Mouse (Mus musculus) urinary bladder, adult 18-20 months (tissue): ENCODE results near the gene Nktr.

ENCODE experiments used
- DNase-seq, 2 experiments: peaks; one replicate each; pipeline ENCODE4 v3.0.0; 2022; ENCODE audit warnings: low spot score in 2 of 2, mixed read lengths in 2 of 2

Nktr gene

DNA sequence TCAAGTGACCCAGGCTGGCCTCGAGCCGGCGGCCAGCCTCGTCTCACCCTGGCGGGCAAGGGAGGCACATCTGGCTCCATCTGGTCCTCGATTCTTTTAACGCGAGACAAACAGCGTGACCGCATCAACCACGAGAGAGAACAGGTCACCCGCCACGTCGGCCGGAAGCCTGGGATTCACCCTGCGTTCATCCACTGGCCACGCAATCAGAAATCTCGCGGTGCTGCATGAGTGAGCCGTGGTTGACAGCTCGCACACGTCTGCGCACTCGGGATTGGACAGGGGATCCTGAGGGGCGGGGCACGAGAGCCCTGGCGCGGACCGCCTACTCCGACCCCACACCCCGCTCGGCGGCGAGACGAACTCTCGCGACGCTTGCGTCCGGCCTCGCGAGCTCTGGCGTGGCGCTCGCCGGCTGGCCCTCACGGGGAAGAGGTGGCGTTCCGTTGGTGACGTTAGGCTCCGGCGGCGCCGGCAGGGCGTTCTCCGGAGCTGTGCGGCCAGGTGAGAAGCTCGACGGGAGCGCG, at the start of gene Nktr:
Gene Nktr, plus strand, starts transcription at position 378 of the 527 bp plus-strand sequence.
- peak; percentile 90 to 97 for DNase-seq

DNA sequence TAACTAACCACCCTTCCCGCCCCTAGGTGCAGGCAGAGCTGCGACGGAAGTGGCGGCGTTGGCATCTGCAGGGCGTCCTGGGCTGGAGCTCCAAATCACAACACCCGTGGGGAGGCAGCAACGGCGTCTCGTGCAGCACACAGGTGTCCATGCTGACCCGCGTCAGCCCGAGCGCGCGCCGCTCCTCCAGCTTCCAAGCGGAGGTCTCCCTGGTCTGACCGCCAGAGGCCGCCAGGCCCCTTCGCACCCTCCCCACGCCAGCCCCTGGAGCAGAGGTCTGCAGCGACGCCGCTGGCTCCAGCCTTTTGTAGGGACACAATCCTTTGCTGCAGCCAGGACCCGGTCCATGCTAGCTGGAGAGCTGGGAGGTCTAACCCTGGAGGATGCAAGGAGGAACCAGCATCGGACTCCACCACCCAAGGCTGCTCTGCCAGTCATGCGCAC, 49.6 kb upstream of the Nktr start:
- peak; percentile 30 to 52 for DNase-seq

DNA sequence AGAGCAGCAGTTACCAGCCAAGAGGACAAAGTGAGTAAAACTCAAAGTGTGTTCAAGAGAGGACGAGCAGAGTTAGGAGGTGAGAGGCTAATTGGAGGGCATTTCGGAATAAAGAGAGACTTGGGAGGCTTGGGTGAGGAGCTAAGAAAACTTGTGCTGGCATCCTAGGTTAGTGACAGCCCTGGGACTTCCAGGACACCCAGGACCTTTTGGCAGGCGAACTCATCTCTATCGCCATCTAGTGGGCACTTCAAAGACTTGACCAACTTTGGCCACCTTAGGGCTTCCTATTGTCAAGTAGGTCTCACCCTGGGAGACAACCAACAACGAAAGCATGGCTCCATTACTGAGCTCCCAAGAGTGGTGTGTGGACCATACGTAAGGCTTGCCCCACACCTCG, 47.7 kb upstream of the Nktr start:
- DNase-seq = peak in 1 of 2 experiments; percentile 22

DNA sequence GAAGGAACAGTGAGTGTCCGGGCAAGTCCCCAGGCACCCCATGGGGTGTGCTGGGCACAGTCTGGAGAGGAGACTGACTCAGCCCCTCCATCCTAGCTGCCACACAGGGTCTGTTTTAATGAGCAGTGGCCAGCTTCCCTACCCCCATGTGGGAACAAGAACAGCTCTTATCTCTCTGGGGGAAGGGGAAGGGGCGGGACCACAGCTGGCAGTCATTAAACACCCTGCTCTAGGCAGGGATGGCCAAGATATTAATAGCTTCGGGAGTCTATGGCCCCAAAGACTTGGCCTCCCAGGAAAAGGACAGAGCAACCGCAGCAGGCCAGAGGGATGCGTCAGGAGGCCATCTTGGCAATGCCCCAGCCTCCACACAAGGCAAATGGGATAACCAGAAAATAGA, 46.7 kb upstream of the Nktr start:
- no peak for DNase-seq

DNA sequence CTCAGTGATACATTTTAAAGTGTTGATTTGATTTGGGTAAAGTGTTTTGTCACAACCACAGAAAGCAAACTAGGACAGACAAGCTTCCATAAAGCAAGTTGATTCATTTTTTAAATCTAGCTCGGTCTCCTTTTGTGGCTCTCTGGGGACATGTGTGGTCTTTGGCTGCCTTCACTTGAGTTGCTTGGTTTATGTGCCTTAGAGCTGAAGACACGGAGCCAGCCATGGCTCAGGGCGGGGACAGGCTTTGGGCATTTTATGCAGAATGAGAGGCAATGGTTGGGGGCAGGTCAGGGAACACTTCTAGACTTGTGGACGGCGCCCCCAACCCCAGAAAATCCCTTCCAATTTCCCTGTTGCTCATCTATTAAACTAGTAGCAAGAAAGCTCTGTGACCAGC, 45.3 kb upstream of the Nktr start:
- DNase-seq = no peak

DNA sequence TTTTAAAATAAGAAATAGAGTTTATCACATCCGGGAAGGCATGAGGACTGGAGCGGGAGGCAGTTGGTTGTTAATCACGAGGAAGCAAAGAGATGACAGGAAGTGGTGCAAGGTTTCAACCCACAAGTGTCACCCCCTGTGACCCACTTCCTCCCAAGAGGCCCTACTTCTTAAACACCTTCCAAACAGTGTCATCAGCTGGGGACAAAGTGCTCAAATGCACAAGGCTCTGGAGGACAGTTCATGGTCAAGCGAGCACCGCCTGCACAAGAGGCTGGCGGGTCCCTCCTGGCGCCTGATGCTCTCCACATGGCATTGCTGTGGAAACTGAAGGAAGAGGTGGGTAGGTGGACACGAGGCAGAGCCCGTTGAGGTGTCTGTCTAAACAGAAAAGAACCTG, 44.0 kb upstream of the Nktr start:
- no peak for DNase-seq

DNA sequence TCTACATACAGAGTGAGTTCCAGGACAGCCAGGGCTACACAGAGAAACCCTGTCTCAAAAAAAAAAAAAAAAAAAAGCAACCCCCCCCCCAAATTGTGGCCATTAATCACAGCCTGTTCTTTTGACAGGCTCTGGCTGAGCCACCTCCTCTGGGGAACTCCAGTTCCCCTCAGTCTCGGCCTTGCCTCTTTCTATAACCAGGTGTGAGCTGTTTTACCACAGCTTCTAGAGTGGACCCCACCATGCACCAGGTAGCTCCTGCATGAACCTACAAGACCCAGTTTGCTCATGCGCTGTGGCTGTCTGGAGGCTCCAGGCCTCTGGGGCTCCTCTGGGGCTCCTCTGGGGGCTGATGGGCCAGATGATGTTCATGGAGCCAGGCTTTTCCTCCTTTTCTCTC, 43.4 kb upstream of the Nktr start:
- DNase-seq = no peak

DNA sequence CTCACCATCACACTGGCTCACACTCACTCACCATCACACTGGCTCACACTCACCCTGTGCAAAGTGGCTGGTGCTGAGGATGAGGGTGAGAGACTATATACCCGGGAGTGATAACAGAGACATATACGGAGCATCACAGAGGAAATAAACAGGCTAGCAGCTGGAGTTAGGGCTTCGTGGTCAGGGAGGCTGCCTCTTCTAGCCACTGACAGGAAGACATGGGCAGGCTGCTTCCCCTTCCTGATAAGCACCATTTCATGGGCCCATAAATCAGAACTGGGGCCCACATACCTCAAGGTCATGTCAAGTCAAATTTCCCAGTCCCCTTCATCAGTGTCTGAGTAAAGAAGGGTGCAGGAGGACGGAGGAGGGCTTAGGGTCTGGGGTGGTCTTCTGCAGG, 41.9 kb upstream of the Nktr start:
- no peak for DNase-seq

DNA sequence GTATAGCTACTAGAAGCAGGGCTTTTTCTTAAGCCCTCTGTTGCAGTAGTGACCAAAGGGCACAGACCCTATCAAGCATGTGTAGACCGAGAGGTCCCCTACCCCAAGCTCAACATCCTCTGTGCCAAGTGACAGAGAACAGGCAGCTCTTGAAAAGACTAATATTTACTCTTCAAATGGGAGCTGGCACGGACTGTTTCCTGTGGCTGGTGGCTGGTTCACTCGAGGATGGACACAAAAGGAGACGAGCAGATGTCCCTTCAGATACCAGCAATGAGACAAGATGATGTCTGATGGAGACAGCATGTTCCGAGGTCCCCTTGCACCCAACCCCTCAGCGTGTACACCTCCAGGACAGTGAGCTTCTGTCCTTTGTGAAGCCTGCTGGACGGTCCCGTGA, 41.5 kb upstream of the Nktr start:
- DNase-seq = no peak

DNA sequence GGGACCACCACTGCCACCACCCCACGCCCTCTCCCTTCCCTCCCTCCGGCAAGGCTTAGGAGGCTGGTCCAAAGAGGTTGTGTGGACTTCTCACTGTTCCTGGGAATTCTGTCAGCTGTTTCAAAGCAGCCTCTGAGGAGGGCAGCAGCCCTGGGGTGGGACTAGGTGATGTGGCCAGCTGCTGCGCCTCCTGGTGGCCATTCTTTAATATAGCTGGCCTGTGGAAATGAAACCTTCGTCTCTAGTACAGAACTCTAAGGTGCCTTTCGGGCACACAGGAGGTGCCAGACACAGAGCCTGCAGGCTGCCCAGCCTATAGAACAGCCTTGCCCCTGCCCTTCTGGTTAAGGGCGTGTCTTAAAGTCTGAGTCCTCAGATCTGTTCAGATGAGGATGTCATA, 39.4 kb upstream of the Nktr start:
- no peak for DNase-seq

DNA sequence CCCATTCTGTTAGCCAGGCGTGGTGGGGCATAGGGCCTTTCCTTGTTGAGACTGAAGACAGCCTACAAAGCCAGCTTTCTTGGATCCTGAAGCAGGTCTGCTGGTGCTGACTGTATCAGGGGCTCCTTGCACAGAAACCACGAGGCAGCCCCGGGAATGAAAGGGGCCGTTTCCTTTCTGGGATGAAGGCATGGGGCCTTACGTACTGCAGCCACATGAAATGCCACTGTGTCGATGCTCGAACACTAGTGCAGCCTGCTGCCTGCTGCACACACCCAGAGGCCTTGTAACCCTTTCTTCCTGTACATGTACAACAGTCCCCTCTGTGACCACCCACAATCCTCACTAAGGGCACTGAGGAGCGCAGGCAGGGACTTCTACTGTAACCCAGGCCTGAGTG, 37.8 kb upstream of the Nktr start:
- DNase-seq = no peak

DNA sequence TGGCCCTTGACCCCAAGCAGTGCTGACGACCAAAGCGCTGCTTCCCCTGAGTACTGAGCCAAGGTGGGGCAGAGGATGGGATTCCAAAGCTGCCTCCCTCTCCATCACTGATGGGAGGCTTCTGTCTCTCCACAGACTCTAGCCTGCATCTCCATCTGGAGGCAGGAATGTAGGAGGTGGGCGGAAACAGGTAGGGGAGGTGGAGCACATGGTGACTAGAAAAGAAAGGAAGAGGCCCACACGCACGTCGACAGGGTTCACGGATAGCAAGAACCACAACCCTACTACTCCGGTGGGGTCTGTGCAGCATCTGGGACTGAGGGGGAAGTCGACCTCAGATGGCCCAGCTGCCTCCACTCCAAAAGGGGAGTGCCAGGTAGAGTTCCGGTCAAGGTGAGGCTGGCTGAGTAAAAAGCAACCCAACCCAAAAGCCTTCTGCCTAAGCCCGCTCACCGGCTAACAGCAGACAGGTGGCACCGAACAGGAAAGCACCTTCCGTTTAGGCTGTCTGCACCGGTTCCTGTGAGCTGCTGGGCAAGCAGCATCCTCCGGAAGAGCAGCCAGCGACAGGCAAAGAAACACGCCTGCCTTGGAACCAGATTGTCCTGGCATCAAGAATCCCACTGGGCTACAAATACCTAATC, 36.8 kb upstream of the Nktr start:
- no peak for DNase-seq

DNA sequence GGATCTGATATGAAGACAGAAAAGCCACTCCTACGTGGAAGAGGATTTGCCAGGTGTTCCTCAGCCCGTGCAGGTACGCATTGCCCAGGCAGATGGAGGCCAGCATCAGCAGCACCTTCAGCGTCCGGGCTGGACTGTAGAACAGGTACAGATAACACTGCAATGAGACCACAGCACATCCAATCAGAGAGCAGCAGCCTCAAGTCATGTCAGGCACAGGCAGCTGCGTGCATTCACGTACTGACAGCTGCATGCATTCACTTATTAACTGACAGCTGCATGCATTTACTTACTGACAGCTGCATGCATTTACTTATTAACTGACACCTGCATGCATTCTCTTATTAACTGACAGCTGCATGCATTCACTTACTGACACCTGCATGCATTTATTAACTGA, 34.3 kb upstream of the Nktr start:
- no peak for DNase-seq

DNA sequence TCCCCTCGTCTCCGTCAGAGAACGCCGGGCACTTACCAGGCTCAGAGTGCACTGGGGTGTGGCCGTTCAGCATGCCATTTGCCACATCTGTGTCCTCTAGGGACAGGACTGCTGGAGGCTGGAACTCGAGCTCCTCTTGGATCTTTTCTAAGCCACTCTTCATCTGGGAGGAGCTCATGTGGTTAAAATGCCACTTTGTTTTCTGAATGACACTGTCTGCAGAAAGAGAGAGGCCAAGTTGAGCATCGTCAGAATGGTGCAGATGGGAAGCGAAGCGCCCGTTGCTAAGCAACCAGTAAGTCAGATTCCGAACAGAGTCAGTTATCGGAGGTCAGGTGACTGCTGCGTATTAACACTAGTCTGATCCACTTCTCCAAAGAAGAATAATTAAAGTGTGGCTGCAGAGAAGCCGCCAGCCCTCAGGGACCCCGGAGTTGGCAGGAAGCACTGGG, 28.7 kb upstream of the Nktr start:
- no peak for DNase-seq

DNA sequence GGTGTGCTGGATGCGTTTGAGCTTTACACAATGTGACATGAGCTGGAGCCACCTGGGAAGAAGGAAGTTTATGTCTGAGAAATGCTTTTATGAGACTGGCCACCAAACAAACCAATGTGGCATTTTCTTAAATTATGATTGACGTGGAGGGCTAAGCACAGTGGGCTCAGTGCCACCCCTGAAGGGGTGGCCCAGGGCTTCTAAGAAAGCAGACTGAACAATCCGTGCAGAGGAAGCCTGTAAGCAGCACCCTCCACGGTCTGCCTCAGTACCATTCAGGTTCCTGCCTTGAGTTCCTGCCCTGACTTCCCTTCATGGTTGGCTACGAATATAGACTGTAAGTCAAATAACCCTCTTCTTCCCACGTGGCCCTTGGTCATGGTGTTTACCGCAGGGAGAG, 28.2 kb upstream of the Nktr start:
- DNase-seq = no peak

DNA sequence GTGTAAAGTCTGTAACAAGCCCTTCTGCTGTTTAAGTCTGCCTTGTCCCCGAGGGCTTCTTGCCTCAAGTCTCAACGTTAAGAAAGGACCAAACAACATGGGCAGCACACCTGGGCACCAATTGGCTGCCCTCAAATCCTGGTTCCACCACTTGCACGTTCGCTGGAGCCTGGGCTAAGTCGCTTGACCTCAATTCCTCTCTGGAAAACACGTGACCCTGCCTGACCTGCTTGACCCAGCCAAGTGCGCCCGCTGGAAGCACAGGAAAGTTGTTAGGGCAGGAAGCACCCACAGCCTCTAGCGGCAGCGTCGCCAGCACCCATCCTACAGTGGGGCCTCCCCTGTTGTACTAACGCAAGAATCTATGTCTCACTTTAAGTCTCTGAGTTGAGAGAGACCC, 24.2 kb upstream of the Nktr start:
- DNase-seq = no peak

DNA sequence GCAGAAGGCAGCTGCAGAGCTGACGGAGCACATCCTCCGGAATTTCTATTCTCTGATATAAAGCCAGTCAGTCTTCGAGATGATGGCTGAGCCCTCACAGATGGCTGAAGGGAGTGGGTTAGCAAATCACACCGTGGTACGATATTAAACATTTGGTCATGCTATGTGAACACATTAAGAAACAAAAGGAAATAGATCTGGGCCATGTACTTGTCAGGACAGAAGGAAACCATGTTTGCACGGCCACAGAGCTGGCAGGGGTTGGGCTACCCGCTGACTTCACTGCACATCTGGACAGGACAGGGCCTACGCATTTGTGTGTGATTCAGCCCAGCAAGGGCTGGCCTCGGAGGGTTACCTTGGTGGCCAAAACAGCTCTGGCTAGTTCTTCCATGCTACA, 22.3 kb upstream of the Nktr start:
- no peak for DNase-seq

DNA sequence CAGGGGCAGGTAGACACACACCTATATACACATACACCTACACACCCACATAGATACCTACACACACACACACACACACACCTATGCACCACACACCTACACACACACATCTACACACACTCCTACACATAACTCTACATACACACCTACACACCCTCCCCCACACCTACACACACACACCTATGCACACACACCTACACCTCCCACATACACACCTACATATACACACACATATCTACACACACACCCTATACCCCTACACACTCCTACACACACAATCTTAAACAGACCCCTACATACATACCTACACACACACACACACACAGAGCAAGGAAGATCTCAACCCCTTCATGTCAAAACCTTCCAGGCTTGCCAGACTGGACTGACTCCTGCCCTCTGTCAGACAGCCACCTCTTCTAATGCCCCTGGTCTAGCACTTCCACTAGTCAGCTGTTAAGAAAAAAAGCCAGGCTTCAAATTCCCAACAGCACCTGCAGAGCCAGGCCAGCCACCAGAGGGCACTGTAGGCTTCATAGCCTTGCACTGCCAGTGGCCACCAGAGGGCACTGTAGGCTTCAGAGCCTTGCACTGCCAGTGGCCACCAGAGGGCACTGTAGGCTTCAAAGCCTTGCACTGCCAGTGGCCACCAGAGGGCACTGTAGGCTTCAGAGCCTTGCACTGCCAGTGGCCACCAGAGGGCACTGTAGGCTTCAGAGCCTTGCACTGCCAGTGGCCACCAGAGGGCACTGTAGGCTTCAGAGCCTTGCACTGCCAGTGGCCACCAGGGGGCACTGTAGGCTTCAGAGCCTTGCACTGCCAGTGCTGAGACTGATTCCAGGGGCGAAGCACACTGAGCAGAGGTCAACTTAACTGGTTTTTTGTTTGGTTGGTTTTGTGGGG, 21.6 kb upstream of the Nktr start:
- DNase-seq = peak in 1 of 2 experiments; percentile 54

DNA sequence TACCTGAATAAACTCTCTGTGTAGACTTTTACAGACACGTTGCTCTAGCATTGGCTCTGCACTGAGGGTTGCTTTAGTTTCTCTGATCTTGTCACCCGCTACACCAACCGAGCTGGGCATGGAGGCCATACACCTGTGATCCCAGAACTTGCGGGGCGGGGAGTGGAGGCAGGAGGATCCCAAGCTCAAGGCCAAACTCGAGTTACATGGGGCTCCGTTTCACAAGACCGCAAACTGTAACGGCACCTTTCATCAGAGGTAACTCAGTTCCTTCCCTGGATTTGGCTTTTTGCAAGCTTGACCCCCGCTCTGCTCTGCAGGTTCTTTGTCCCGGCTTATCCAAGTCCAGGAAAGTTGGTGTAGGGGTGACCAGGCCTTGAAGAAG, 14.7 kb upstream of the Nktr start:
- no peak for DNase-seq

DNA sequence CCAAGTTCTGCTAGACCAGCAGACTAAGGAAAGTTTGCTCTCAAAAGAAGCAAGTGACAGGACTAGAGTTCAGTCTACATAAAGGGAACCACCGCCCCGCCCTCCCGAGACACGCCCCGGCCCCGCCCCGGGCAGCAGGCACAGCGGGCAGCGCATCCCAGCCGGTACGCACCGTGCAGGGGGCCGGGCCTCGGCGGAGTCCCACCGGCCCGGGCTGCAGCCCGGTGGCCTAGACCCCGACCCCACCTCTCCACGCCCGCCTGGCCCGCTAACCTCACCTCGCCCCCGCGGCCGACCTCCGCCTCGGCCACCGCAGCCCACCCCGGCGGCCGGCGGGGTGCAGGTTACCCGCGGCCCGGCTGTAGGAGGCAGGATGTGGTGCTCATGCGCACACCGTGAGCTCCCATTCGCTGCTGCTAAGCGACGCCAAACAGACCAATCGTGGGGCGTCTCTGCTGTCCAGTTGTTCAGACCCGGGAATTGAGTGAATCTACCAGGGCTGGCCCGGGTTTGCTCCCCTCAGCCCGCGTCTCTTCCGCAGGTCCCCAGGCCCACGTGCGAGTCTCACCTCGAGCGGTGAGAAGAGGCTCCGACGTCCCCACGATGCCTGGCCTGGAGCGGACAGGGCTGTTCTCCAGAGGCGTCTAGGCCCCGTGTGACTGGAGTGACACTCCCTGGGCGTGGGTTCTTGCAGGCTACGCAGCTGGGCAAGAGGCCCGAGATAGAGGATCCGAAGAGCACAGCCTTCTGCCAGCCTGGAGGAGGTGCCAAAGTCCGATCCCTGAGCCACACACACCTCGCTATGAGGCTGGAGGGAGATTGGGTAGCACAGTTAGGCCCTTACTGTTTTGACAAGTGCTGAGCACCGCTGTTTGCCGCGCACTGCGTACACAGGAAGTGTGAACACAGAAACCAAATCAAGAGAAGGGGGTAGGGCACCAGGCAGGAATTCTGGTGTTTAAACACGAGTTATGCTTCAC, 14.0 kb upstream of the Nktr start, which contains the start of gene Sec22c:
Gene Sec22c, minus strand, starts transcription at position 845 of the 980 bp plus-strand sequence.
- peak; percentile 83 to 91 for DNase-seq

DNA sequence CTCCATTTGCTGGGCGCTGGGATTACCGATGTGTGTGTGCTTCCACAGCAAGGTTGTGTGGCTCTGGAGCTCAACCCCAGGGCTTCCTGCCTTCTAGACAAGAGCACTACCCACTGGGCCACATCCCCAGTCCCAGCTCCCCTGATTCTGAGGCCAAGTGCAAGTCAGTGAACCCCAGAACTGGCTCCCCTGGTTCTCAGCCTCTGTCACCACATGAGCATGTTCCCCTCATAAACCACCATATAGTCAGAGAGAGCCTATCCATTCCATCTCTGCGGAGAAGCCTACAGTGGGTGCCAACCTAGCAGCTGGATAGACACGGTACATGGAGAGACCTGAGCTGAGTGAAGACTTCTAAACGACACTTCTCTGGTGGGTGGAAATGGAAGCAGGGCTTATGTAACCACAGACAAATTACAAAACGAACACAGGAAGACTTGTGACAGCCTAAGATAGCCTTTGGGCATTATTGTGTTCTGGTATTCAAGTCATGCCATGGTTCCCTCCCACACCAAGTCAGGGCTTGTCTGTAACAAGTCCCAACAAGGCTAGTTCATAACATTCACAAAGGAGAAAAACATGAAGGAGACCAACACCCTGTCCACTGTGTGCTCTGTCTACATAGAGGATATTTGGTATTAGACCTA, 12.8 kb upstream of the Nktr start:
- no peak for DNase-seq
